Mouse (Mus musculus) thymus, adult 2 months (tissue): ENCODE measurements around the gene Sulf2. TPM values are rescaled to one million over a fixed set of nuclear protein-coding genes. Genes with fewer than 3 reads are reported as not detected.

Experiments used
- DNase-seq: peaks from one replicate; pipeline ENCODE4 v3.0.0; 2021
- H3K27ac ChIP-seq: fragments of 200-500 bp; 2 replicates; pipeline ENCODE4 v1.5.1; 2012; ENCODE audit warnings: low read length, control low read depth; ENCODE audit not compliant: control insufficient read depth, insufficient read depth
- H3K27me3 ChIP-seq: fragments of 200-500 bp; 2 replicates; pipeline ENCODE4 v1.6.1; 2012; ENCODE audit warnings: mild to moderate bottlenecking, low read length, moderate library complexity, mixed read lengths; ENCODE audit not compliant: control insufficient read depth, insufficient read depth
- H3K36me3 ChIP-seq: fragments of 200-500 bp; 2 replicates; pipeline ENCODE4 v1.6.1; 2012; ENCODE audit warnings: mild to moderate bottlenecking, low read length, moderate library complexity; ENCODE audit not compliant: control insufficient read depth, insufficient read depth
- H3K4me1 ChIP-seq: fragments of 200-500 bp; replicated peaks from 2 replicates; pipeline ENCODE4 v1.6.1; 2012; ENCODE audit warnings: low read length; ENCODE audit not compliant: control insufficient read depth, insufficient read depth
- H3K4me3 ChIP-seq: fragments of 200-500 bp; 2 replicates; pipeline ENCODE4 v1.5.1; 2012; ENCODE audit warnings: mild to moderate bottlenecking, low read length, control low read depth, moderate library complexity; ENCODE audit not compliant: control insufficient read depth, insufficient read depth
- CTCF ChIP-seq: fragments of 200-500 bp; IDR thresholded peaks from 2 replicates; pipeline ENCODE4 v1.5.1; 2012; ENCODE audit warnings: mild to moderate bottlenecking, control low read depth, low read length, moderate library complexity, borderline replicate concordance; ENCODE audit not compliant: control insufficient read depth, poor library complexity, insufficient read depth; ENCODE audit errors: extremely low read depth
- POLR2A ChIP-seq: fragments of 200-500 bp; IDR thresholded peaks from 2 replicates; pipeline ENCODE4 v1.6.1; 2012; ENCODE audit warnings: mild to moderate bottlenecking, low read length, control low read depth, moderate library complexity; ENCODE audit not compliant: control insufficient read depth, poor library complexity, insufficient read depth; ENCODE audit errors: extremely low read depth
- WGBS: fragments of 180-500 bp; shearing (Covaris S2); methylation state at CpG from one replicate; pipeline ENCODE4 v1.1.7; 2018; 5-methylcytosine and 5-hydroxymethylcytosine counted together
- polyA plus RNA-seq: library from polyadenylated mRNA; depleted of rRNA; stranded (reverse); fragments of >200 nt; gene quantifications from 2 replicates; pipeline ENCODE4 v1.2.3, GENCODE M21; 2012

Sulf2 gene
- polyA plus RNA-seq, 1 experiment: 24.3 TPM

DNA sequence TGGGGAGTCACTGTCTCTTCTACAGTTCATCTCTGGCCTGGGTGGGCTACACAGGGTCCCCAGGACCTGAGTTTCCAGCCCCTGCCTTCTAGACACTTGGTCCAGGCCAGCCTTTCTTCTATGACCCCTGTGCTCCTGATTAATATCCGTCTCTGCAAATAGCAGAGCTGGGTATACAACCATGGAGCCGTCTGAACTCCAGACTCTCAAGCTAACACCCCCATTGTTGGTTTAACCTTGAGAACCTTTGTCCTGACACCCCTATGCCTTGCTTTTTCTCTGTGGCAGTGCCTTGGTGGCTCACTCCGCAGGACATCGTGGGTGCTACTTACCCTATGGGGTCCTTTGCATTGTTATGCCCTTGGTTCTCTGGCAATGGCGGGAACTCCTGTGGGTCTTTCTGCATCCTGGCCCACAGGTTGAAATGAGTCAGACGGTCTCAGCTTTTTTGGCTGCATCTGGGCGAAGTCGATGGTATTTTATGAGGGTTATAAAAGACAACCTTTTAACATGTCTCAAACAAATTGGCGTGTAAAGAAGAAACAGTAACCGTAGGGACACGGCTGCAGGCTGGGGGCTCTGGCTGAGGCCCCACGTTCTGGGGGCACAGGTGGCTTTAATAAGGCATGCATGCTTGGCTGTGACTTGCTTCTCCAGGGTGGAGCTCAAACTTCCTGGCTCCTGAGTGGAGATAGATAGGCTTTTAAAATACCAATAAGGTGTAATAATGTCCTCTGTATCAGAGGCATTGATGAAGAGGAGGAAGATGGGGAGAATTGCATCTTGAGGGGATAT is 2.5 kb upstream of the Sulf2 start:
- Histone ChIP-seq H3K27ac (no peak overlapping the region), H3K27me3 (peaks cover 17% of the 10 kb centered on the region), H3K4me1 (peaks cover 7% of the 10 kb centered on the region; the same call in 1 of the 2 replicates), H3K4me3 (no peak overlapping the region), H3K36me3 (no peaks in the 10 kb centered on the region)
- no peak for DNase-seq
- TF ChIP-seq CTCF (no peak), POLR2A (no peak)
- 92% methylated on average over 12 of the region's 12 CpGs for WGBS

DNA sequence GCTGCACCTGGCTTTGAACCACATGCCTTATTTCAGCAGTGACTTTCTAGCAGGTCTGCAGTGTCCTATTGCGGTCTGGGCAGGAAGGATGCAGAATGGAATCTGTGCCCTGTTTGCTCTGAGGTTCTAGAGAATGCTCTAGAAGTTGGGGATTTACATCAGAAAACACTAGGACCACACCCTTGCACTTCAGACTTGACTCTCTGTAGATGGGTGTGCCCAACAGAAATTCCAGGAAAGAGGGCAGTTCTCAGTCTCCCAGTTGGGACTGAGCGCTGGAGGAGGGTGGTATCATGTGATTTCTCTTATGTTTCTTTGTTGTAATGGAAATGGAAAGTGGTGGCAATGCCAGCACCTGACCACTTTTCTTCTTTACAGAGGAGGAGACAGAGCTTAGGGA is 1.7 kb upstream of the Sulf2 start:
- no peak for DNase-seq
- H3K36me3 ChIP-seq: no peaks in the 10 kb centered on the region
- 81% methylated on average over 2 of the region's 2 CpGs for WGBS
- H3K27me3 ChIP-seq: peaks cover 17% of the 10 kb centered on the region
- TF ChIP-seq POLR2A (no peak), CTCF (no peak)
- H3K27ac ChIP-seq: no peak overlapping the region
- H3K4me3 ChIP-seq: no peak overlapping the region
- peaks cover 7% of the 10 kb centered on the region; the same call in 1 of the 2 replicates for H3K4me1 ChIP-seq

- no peak for TF ChIP-seq POLR2A
- Histone ChIP-seq H3K27me3 (peaks cover 17% of the 10 kb centered on the region), H3K4me1 (peaks cover 7% of the 10 kb centered on the region; the same call in 1 of the 2 replicates), H3K27ac (no peak overlapping the region), H3K4me3 (no peak overlapping the region), H3K36me3 (no peaks in the 10 kb centered on the region)
- DNase-seq: no peak
- 59% methylated on average over 12 of the region's 12 CpGs for WGBS
Measured at GRCm38 (mm10) chr2:166156122-166156521, 659 bp upstream of the Sulf2 start.

GRCm38 (mm10) chr2:166154749-166155453 is 562 bp downstream of the Sulf2 start:
- Histone ChIP-seq H3K27me3 (peaks cover 17% of the 10 kb centered on the region), H3K36me3 (no peaks in the 10 kb centered on the region), H3K4me1 (peaks cover 7% of the 10 kb centered on the region; the same call in 1 of the 2 replicates), H3K4me3 (peak overlapping the region; percentile 24), H3K27ac (no peak overlapping the region)
- DNase-seq: no peak
- TF ChIP-seq CTCF: no peak
- TF ChIP-seq POLR2A: no peak
- 2% methylated on average over 94 of the region's 95 CpGs for WGBS

- Histone ChIP-seq H3K4me1 (peaks cover 7% of the 10 kb centered on the region; the same call in 1 of the 2 replicates), H3K27ac (no peak overlapping the region), H3K4me3 (peak overlapping the region; percentile 24), H3K27me3 (peaks cover 17% of the 10 kb centered on the region), H3K36me3 (no peaks in the 10 kb centered on the region)
- DNase-seq: no peak
- under 1% methylated on average over 51 of the region's 51 CpGs for WGBS
- TF ChIP-seq POLR2A (no peak), CTCF (no peak)
Measured at GRCm38 (mm10) chr2:166153891-166154711, 1.4 kb downstream of the Sulf2 start.

DNA sequence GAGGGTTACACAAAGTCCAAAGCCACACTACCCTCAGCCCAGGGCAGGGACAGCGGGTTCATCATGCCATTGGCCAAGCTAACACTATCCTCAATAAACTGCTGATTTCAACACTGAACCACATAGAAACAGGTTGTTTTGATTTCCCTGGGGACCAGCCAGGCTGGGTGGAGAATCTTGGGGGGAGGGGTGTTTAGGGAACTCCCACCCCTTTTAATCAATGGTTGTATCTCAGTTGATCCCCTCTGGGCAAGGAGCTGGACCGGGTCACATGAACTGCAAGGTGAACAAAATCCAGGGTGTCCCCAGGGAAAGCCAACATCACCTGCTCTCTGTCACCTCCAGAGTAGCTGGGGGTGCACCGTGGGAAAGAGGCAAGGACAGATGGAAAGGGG is 2.1 kb downstream of the Sulf2 start:
- no peak for TF ChIP-seq POLR2A
- TF ChIP-seq CTCF: no peak
- no peaks in the 10 kb centered on the region for H3K36me3 ChIP-seq
- WGBS: 50% methylated on average over 3 of the region's 3 CpGs
- DNase-seq: no peak
- no peak overlapping the region for H3K27ac ChIP-seq
- peaks cover 17% of the 10 kb centered on the region for H3K27me3 ChIP-seq
- no peak overlapping the region for H3K4me3 ChIP-seq
- peaks cover 7% of the 10 kb centered on the region; the same call in 1 of the 2 replicates for H3K4me1 ChIP-seq
